Mouse (Mus musculus) heart, adult 8-10 months (tissue): ENCODE results near the gene Sycn. TPM values are rescaled to one million over a fixed set of nuclear protein-coding genes. Genes with fewer than 3 reads are reported as not detected.

Source experiments
- DNase-seq: peaks from one replicate; pipeline ENCODE4 v3.0.0; 2022; ENCODE audit warnings: low spot score
- microRNA-seq: library from miRNA; unstranded; fragments of <30 nt; microRNA quantifications from one replicate; pipeline ENCODE4 v1.2.0, GENCODE M21; 2022
- total RNA-seq, 4 experiments: library from RNA; stranded (reverse); gene quantifications; 2 replicates each; pipeline ENCODE4 v1.2.4; 2022

The Sycn gene
- total RNA-seq, 4 experiments from 2014 or later: not detected

GRCm38 (mm10) chr7:28585001-28585400 is 44.3 kb downstream of the Sycn start:
- DNase-seq: no peak

GRCm38 (mm10) chr7:28586663-28587411 is 46.2 kb downstream of the Sycn start:
- no peak for DNase-seq

DNA sequence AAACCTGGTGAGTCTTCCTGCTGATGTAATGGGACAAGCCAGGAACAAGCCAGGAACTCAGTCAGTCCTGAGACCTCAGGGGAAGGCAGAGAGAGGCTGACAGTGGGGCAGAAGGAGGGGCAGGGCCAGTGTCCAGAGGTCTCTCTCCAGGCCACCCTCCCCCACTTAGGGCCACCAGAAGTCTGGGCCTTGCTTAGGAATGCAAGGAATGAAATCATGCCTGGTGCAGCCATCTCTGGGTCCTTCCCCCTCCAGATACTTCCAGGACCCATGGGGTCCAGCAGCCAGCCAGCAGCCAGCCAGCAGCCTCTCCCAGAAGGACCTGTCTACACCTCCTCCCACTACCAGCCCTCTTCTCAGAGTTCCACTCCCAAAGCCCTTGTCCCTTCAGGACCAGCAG is 47.0 kb downstream of the Sycn start:
- DNase-seq: no peak

Small RNA genes within 50 kb of the gene (microRNA-seq; reads per million reads assigned to microRNA genes)
- gene Mir7049: not detected

Other genes starting within 250 kb of the Sycn start
- gene Selenov, start 249.7 kb upstream of the Sycn start, total RNA-seq: not detected
- gene Dll3, start 238.6 kb upstream of the Sycn start, total RNA-seq: not detected
- gene Timm50, start 228.8 kb upstream of the Sycn start, total RNA-seq: 10 to 100 TPM; 59.2 to 68.5 (median 64.4) TPM
- 10 to 100 TPM; 56.0 to 63.2 (median 57.6) TPM for gene Supt5, start 202.1 kb upstream of the Sycn start, total RNA-seq
- gene Rps16, start 190.2 kb upstream of the Sycn start, total RNA-seq: 100 to 1,000 TPM; 472 to 574 (median 541) TPM
- 10 to 100 TPM in 3 of 4 experiments, 1 to 10 TPM in 1; 8.9 to 13.2 (median 11.2) TPM for gene Plekhg2, start 168.3 kb upstream of the Sycn start, total RNA-seq
- 10 to 100 TPM; 12.2 to 40.6 (median 16.5) TPM for gene Zfp36, start 160.6 kb upstream of the Sycn start, total RNA-seq
- 10 to 100 TPM; 19.5 to 24.0 (median 22.2) TPM for gene Med29, start 148.2 kb upstream of the Sycn start, total RNA-seq
- 10 to 100 TPM; 35.7 to 44.4 (median 39.1) TPM for gene Paf1, start 147.9 kb upstream of the Sycn start, total RNA-seq
- 1 to 10 TPM; 3.5 to 5.7 (median 4.8) TPM for gene Gmfg, start 103.4 kb upstream of the Sycn start, total RNA-seq
- under 1 TPM; 0.43 to 0.82 (median 0.61) TPM for gene Lrfn1, start 88.9 kb upstream of the Sycn start, total RNA-seq
- not detected for gene Ifnl2, start 30.4 kb upstream of the Sycn start, total RNA-seq
- not detected for gene Ifnl3, start 18.0 kb upstream of the Sycn start, total RNA-seq
- gene Nccrp1, start 6.4 kb downstream of the Sycn start, total RNA-seq: not detected
- gene Samd4b, start 57.3 kb downstream of the Sycn start, total RNA-seq: 10 to 100 TPM; 19.4 to 23.4 (median 21.5) TPM
- gene Pak4, start 57.3 kb downstream of the Sycn start, total RNA-seq: 10 to 100 TPM in 1 of 4 experiments, 1 to 10 TPM in 3; 8.1 to 11.8 (median 8.5) TPM
- gene Acp7, start 90.4 kb downstream of the Sycn start, total RNA-seq: not detected
- under 1 TPM in 3 of 4 experiments, not detected in 1; 0.11 to 0.72 (median 0.16) TPM for gene Fbxo27, start 152.0 kb downstream of the Sycn start, total RNA-seq
- 1 to 10 TPM in 3 of 4 experiments, under 1 TPM in 1; 0.55 to 1.2 (median 1.1) TPM for gene Fbxo17, start 175.9 kb downstream of the Sycn start, total RNA-seq
- gene Mrps12, start 200.9 kb downstream of the Sycn start, total RNA-seq: 10 to 100 TPM; 64.0 to 72.6 (median 67.4) TPM
- gene Sars2, start 201.1 kb downstream of the Sycn start, total RNA-seq: 10 to 100 TPM; 13.1 to 15.0 (median 13.7) TPM
- gene Ccer2, start 215.3 kb downstream of the Sycn start, total RNA-seq: not detected
- gene Sirt2, start 225.8 kb downstream of the Sycn start, total RNA-seq: 10 to 100 TPM; 84.0 to 92.6 (median 90.8) TPM
- gene Nfkbib, start 226.6 kb downstream of the Sycn start, total RNA-seq: 10 to 100 TPM; 22.8 to 29.1 (median 28.1) TPM
- 1 to 10 TPM; 1.4 to 3.0 (median 1.6) TPM for gene Rinl, start 248.1 kb downstream of the Sycn start, total RNA-seq